Mouse (Mus musculus) kidney, adult 18-20 months (tissue): ENCODE data around the gene Vmn1r114.
"Not testable (repeated sequence)": the region's sequence is repeated elsewhere in the genome, so short reads cannot be mapped to it uniquely, and the experiment has no call there.

Experiments
- DNase-seq: peaks from one replicate; pipeline ENCODE4 v3.0.0; 2021

The Vmn1r114 gene

DNA sequence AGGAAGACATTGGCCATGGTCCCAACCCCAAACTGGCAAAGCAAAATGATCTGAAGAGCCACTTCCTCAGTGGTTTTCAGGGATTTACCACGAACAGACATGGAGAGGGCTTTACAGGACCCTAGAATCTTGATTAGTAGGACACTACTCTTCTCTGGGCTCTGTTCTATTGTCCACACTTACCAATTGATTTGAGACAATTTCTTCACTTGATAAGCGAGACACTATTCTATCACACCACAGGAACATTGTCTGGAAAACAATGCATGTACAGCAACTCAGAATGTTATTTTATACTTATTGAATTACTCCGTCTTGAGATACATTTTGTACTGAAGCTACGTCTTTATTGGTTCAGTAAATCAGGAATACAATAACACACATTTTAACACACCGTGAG lies at the start of gene Vmn1r114:
Gene Vmn1r114 (minus strand): TSS at position 101 of the 400 bp plus-strand sequence.
- not testable (repeated sequence) for DNase-seq

DNA sequence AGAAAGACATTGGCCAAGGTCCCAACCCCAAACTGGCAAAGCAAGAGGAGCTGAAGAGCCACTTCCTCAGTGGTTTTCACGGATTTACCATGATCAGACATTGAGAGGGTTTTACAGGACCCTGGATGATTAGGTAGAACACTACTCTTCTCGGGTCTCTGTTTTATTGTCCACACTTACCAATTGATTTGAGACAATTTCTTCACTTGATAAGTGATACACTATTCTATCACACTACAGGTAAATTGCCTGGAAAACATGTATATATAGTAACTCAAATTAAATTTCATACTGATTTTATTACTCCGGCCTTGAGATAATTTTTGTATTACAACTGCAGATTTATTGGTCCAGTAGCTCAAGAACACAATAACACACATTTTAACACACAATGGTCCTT lies 32.9 kb upstream of the Vmn1r114 start, which contains the start of gene Vmn1r115:
Gene Vmn1r115 (minus strand): TSS at position 101 of the 400 bp plus-strand sequence.
- not testable (repeated sequence) for DNase-seq

DNA sequence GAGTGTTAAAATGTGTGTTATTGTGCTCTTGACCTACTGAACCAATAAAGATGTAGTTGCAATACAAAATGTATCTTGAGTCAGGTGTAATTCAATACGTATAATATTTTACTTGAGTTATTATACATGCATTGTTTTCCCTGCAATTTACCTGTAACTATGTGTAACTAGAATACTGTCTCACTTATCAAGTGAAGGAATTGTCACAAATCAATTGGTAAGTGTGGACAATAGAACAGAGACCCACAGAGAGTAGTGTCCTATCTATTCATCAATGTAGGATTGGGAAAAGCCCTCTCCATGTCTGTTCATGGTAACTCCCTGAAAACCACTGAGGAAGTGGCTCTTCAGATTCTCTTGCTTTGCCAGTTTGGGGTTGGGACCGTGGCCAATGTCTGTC lies 25.0 kb downstream of the Vmn1r114 start, which contains the start of gene Vmn1r113:
Gene Vmn1r113 (plus strand): TSS at position 301 of the 400 bp plus-strand sequence.
- DNase-seq = not testable (repeated sequence)

DNA sequence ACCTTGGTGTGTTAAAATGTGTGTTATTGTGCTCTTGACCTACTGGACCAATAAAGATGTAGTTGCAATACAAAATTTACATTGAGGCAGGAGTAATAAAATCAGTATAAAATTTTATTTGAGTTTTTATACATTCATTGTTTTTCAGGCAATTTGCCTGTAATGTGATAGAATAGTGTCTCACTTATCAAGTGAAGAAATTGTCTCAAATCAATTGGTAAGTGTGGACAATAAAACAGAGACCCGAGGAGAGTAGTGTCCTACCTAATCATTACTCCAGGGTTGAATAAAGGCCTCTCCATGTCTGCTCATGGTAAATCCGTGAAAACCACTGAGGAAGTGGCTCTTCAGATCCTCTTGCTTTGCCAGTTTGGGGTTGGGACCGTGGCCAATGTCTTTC lies 41.1 kb downstream of the Vmn1r114 start, which contains the start of gene Vmn1r112:
Gene Vmn1r112 (plus strand): TSS at position 301 of the 400 bp plus-strand sequence.
- DNase-seq = not testable (repeated sequence)
